Mouse (Mus musculus): ENCODE results near the gene Gucy2d.

- TF ChIP-seq POLR2A (IDR thresholded peaks at IDR 0.05; ENCODE audit: insufficient read depth, low read depth, low read length) (no peak), CTCF (IDR thresholded peaks at IDR 0.05; ENCODE audit: insufficient read depth, low read depth, low read length) (no peak)
These were observed 47.2 kb downstream of the Gucy2d start for GRCm38 (mm10) chr7:98487202-98487980.
